In the genomic region with DNA sequence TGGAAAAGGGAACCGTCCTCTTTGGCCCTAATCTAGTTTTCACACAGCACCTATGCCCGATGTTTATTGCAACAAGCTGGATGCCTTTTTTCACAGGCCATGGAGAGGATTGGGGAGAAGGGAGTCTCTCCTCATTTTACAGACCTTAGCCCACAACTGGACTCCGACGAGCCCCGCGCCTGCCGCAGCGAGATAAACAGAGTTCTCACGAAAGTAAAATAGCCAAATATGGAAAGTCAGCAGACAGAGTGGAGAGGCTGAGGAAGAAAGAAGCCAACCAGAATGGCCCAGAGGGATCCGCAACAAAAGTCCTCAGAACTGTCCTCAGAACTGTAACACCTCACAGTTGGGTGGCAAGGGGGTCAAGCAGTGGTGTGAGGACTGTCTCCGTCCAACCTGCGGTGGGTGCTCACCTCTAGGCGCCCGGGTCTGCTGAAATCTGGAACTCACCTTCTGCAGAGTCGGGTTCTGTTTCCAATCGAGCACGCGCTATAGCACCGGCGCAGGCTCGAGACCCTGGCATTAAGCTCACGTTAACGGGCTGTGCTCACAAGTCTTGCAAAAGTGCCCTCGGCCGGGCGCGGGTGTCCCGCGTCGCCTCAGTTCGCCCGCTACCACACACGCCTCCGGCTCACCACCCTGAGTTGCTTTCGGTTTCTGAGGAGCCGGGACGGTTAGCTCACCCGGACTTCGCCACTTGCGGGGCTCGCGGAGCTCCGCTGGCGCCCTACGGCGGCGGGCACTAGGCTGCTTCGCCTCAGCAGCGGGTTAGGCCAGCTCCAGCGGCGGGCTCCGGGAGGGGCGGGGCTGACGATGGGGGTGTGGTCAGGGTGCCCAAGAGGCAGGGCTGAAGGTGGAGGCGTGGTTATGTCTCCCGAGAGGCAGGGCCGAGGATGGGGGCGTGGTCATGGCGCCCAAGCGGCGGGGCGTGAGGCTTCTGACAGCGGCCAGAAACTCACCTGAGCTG, we compare ENCODE assay signal across 8 mouse cellular contexts. TPM values are rescaled to one million over a fixed set of nuclear protein-coding genes. Genes with fewer than 3 reads are reported as not detected.
DNase-seq lines count a peak whose midpoint lies in the region; ATAC-seq and TF ChIP-seq lines count a peak whose summit lies in the region.

A gene (minus strand): TSS at position 754 of the 967 bp plus-strand sequence.

- no peaks in the 10 kb centered on the region for H3K36me3 ChIP-seq in hindbrain, embryonic 14.5 days (replicated peaks; ENCODE audit: control insufficient read depth, insufficient read depth)

- H3K4me1 ChIP-seq in hindbrain, embryonic 14.5 days (replicated peaks; ENCODE audit: control insufficient read depth, insufficient read depth, low read length), result no peaks in the 10 kb centered on the region

- 3% methylated on average over 62 of the region's 63 CpGs for WGBS in hindbrain, embryonic 14.5 days

- no peak for TF ChIP-seq CTCF in Patski (IDR thresholded peaks at IDR 0.05)

- H3K4me3 ChIP-seq in hindbrain, embryonic 14.5 days (replicated peaks; ENCODE audit: low read length), result peak within 1 kb of the TSS; percentile 39

- POLR2A ChIA-PET in Patski (lab: Charles Lee), result interaction anchor here (0.6 to 1.7 kb wide), 7 partner anchors 11 to 128 kb away, joined by 3 to 7 read pairs (median 3); no protein-coding TSS in a partner anchor

- H3K9me3 ChIP-seq in hindbrain, embryonic 14.5 days (ENCODE audit: control insufficient read depth, low read length), result no peaks in the 10 kb centered on the region

- in situ Hi-C loops in Patski (cut with MboI; ENCODE audit: low pct_unique_long_range_greater_than_20kb), result loop anchor here (5.0 kb wide), 1 partner anchor 125 kb away; no protein-coding TSS in a partner anchor

- peak; percentile 96 for ATAC-seq in Patski
- ATAC-seq in hindbrain, embryonic 14.5 days (ENCODE audit: low FRiP score), result peak; percentile 95

- peak within 1 kb of the TSS; percentile 50 for H3K9ac ChIP-seq in hindbrain, embryonic 14.5 days

- H3K27ac ChIP-seq in hindbrain, embryonic 14.5 days, result no peak within 1 kb of the TSS

- no peaks in the 10 kb centered on the region for H3K27me3 ChIP-seq in Patski
- peaks cover 18% of the 10 kb centered on the region for H3K27me3 ChIP-seq in hindbrain, embryonic 14.5 days (ENCODE audit: control insufficient read depth, insufficient read depth, low read length)

- peak; percentile 43 for DNase-seq in Patski (ENCODE audit: low read depth, low spot score)
- peak; percentile 87 to 88 for DNase-seq in cerebellum, postnatal 14 days
- peak; percentile 76 to 85 for DNase-seq in frontal cortex, postnatal 25 days (ENCODE audit: low spot score in 2 of 2)
- peak; percentile 82 for DNase-seq in hindbrain, embryonic 14.5 days (ENCODE audit: low spot score)
- DNase-seq in left cerebral cortex, adult 11 months (ENCODE audit: low spot score), result peak; percentile 86
- DNase-seq in lung, postnatal 4 days, result peak; percentile 98 to 99
- peak; percentile 88 for DNase-seq in retina, postnatal 7 days (ENCODE audit: low read depth, low spot score)
- peak; percentile 87 for DNase-seq in urinary bladder, adult 2 months (ENCODE audit: low spot score)

- CTCF ChIA-PET in Patski (lab: Charles Lee), result interaction anchor here (1.0 to 8.1 kb wide), 14 partner anchors 13 to 261 kb away, joined by 3 to 84 read pairs (median 9); no protein-coding TSS in a partner anchor

- H3K4me2 ChIP-seq in hindbrain, embryonic 14.5 days (replicated peaks), result peak within 1 kb of the TSS; percentile 93

RNA-seq across cellular contexts. Expression of the gene that starts here (rescaled TPM):
- 23.2 TPM for polyA plus RNA-seq in Patski (2021)
- polyA plus RNA-seq in hindbrain, embryonic 14.5 days (2014; fragmentation: Nextera tagmentation; extraction: Ambion mirVana), result 1.8 and 2.9 TPM in 2 replicates
- polyA plus RNA-seq in urinary bladder, adult 2 months (2012; rRNA removed), result 50.6 and 60.3 TPM in 2 replicates

Comparison
In these comparisons a context has a peak if more than half of its experiments do, and no peak if none do; other contexts are left out.
1. DNase-seq: peak in every context shown above with its lines; median percentile 98 in lung, postnatal 4 days; 88 in retina, postnatal 7 days; 88 in cerebellum, postnatal 14 days; 87 in urinary bladder, adult 2 months; 86 in left cerebral cortex, adult 11 months; 82 in hindbrain, embryonic 14.5 days; 80 in frontal cortex, postnatal 25 days; 43 in Patski.